Mouse (Mus musculus) stomach, postnatal 0 days (tissue): ENCODE results near the gene Alkbh2.
A peak's percentile ranks its signal among the peaks of the same experiment; 100 is the strongest.

Source experiments
- CTCF ChIP-seq: IDR thresholded peaks from 2 replicates; pipeline ENCODE4 v1.5.1; 2016; ENCODE audit warnings: antibody characterized with exemption, low read depth, mild to moderate bottlenecking, moderate library complexity
- EP300 ChIP-seq: optimal IDR thresholded peaks from 2 replicates; pipeline ENCODE3; 2016; ENCODE audit warnings: antibody characterized with exemption

DNA sequence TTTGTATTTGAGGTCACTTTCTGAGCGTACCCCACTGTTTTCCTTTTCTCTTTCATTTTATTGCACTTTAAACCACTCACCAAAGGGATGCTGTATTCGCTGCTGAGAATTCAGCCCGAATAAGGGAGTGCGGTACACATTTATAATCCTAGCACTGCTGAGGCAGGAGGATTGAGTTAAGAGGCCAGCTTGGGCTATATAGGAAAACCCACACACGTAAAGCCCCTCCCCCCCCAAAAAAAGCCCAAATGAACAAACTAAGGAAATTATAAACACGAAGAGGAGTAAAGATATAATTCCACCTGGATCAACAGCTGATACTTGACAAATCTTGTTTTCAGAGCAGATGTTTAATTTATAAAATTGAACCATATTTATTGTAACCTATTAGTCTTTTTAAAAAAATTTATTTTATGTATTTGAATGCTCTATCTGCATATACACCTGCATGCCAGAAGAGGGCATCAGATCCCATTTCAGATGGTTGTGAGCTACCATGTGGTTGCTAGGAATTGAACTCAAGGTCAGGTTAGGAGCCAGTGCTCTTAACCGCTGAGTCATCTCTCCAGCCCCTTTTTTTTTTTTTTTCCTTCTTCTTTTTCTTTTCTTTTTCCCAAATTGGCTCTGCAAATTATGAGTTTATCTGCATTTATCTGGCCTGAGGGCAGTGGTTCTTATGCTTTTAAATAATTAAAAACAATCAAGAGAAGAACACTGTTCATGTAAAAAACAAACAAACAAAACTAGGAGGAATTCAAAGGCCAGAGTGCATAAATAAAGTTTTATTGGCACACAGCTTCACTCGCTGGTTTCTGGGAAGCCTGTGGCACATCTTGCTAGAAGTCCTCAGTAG lies 48.8 kb upstream of the Alkbh2 start:
- TF ChIP-seq EP300: no peak
- peak; percentile 56 for TF ChIP-seq CTCF
